Mouse (Mus musculus): Measurements from ENCODE around the gene Hist2h2ac.

DNA sequence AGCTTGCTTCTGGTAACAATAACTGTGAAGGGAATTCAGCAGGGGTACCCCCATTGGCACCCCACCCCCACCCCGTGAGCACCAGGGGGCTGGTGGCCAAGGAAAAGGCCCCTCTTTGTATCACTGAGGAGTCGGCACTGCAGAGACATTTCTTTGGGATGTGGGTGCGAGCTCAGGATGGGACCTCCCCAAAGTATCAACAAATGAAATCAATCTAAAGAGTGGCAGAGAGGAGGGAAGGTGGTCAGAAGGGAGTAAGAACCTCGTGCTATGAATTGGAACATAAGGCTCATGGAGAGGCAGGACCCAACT, 28.3 kb upstream of the Hist2h2ac start:
- TF ChIP-seq CTCF (IDR thresholded peaks at IDR 0.05; ENCODE audit: control insufficient read depth, insufficient read depth, insufficient replicate concordance, low read depth, low read length) (no peak), POLR2A (IDR thresholded peaks at IDR 0.05; ENCODE audit: control insufficient read depth, low read depth, low read length) (no peak)
